Mouse (Mus musculus) CH12.LX (cell line): ENCODE data around the gene Fgfr2.

Experiments used
- CHD1 ChIP-seq: IDR thresholded peaks from 2 replicates; pipeline ENCODE4 v1.6.1; 2012; ENCODE audit warnings: low read depth, low read length, improper control_type of control experiment, inconsistent platforms
- CHD2 ChIP-seq: IDR thresholded peaks from 2 replicates; pipeline ENCODE4 v1.6.1; 2011; ENCODE audit warnings: low read length, improper control_type of control experiment
- CTCF ChIP-seq, 2 experiments: IDR thresholded peaks in 1 of 2; conservative IDR thresholded peaks in 1 of 2; 2 replicates each; pipeline ENCODE4 v1.5.1; 2011 to 2012; ENCODE audit warnings: low read depth in 2 of 2, low read length in 2 of 2, improper control_type of control experiment in 1 of 2, inconsistent platforms in 1 of 2, mild to moderate bottlenecking in 1 of 2, moderate library complexity in 1 of 2
- ETS1 ChIP-seq: conservative IDR thresholded peaks from 2 replicates; pipeline ENCODE4 v1.6.1; 2012; ENCODE audit warnings: low read depth, mild to moderate bottlenecking, inconsistent platforms, low read length, improper control_type of control experiment, moderate library complexity
- IRF4 ChIP-seq: IDR thresholded peaks from 2 replicates; pipeline ENCODE4 v1.6.1; 2014; ENCODE audit warnings: low read depth, mild to moderate bottlenecking, inconsistent platforms, low read length, improper control_type of control experiment
- JUND ChIP-seq: conservative IDR thresholded peaks from 2 replicates; pipeline ENCODE4 v1.6.1; 2011; ENCODE audit warnings: low read depth, low read length, improper control_type of control experiment
- MAFK ChIP-seq: IDR thresholded peaks from 2 replicates; pipeline ENCODE4 v1.6.1; 2011; ENCODE audit warnings: low read length, improper control_type of control experiment; ENCODE audit not compliant: insufficient replicate concordance
- POLR2A ChIP-seq: IDR thresholded peaks from 2 replicates; pipeline ENCODE4 v1.6.1; 2011; ENCODE audit warnings: low read depth, mild to moderate bottlenecking, improper control_type of control experiment, low read length
- POLR2AphosphoS2 ChIP-seq: IDR thresholded peaks from 2 replicates; pipeline ENCODE4 v1.6.1; 2011; ENCODE audit warnings: low read depth, low read length, improper control_type of control experiment
- RAD21 ChIP-seq: IDR thresholded peaks from 2 replicates; pipeline ENCODE4 v1.6.1; 2011; ENCODE audit warnings: low read depth, mild to moderate bottlenecking, low read length, improper control_type of control experiment, moderate library complexity
- ZC3H11A ChIP-seq: IDR thresholded peaks from 2 replicates; pipeline ENCODE4 v1.6.1; 2012; ENCODE audit warnings: low read depth, mild to moderate bottlenecking, inconsistent platforms, low read length, improper control_type of control experiment
- ZNF384 ChIP-seq: IDR thresholded peaks from 2 replicates; pipeline ENCODE4 v1.6.1; 2012; ENCODE audit warnings: low read depth, low read length, improper control_type of control experiment, inconsistent platforms

DNA sequence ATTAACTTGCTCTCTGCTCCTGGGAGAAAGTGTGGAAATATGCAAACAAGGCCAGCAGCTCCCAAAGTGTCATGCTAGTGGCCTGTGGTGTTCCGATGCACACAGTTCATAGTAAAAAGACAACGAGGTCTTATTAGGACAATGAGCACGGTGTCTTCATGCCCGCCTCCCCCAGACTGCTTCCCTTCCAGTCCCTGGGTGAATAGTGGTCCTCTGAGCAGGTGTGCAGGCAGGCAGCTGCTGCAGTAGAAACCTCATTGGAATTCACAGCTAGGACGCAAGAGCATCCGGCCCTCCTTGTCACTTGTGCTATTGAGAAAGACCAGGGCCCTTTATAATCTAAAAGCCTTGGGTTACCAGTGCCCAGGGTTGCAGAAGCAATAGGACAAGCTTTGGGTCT, 2409.8 kb downstream of the Fgfr2 start:
- TF ChIP-seq POLR2A (no peak), CTCF (conservative IDR thresholded peaks at IDR 0.05 in 1 of 2, IDR thresholded peaks at IDR 0.05 in 1 of 2; ENCODE audit: low read depth in 2 of 2, low read length in 2 of 2) (no peak), CHD2 (no peak), RAD21 (no peak), ZC3H11A (no peak), MAFK (no peak), IRF4 (no peak), ETS1 (no peak), ZNF384 (no peak), POLR2AphosphoS2 (no peak), JUND (no peak), CHD1 (no peak)
